Comparison of ENCODE assay signal across 10 mouse cellular contexts in genomic region chr5:115215273-115216185, GRCm38 (mm10). TPM values are rescaled to one million over a fixed set of nuclear protein-coding genes. Genes with fewer than 3 reads are reported as not detected.
DNase-seq lines count a peak whose midpoint lies in the region; ATAC-seq lines count a peak whose summit lies in the region.
"Had no signal": no experiment of that assay in that cellular context is flagged by ENCODE, and none has a peak within 500 bp of the region (broad histone marks: within the 10 kb centered on the region; RNA-seq: fewer than 3 reads in every experiment).

No protein-coding gene starts in this region.

- no peak overlapping the region for H3K27ac ChIP-seq in heart, embryonic 14.5 days (replicated peaks in 1 of 2; ENCODE audit: control insufficient read depth in 1 of 2, insufficient read depth in 1 of 2, low read depth in 2 of 2, low read length in 2 of 2)
- H3K27ac ChIP-seq in embryonic facial prominence, embryonic 10.5 days (replicated peaks), result peak overlapping the region; percentile 84
- peak overlapping the region; percentile 80 for H3K27ac ChIP-seq in hindbrain, embryonic 10.5 days
- H3K27ac ChIP-seq in midbrain, embryonic 13.5 days, result 0 out of 2 replicates have a peak overlapping the region, but pooled peaks have one; percentile 25

- H3K4me2 ChIP-seq in heart, embryonic 14.5 days (ENCODE audit: low read length), result peak overlapping the region; percentile 77
- peak overlapping the region; percentile 72 for H3K4me2 ChIP-seq in midbrain, embryonic 13.5 days (replicated peaks)

- 21% methylated on average over 27 of the region's 27 CpGs for WGBS in heart, embryonic 14.5 days
- WGBS in embryonic facial prominence, embryonic 10.5 days, result 12% methylated on average over 27 of the region's 27 CpGs
- 10% methylated on average over 27 of the region's 27 CpGs for WGBS in hindbrain, embryonic 10.5 days
- 11% methylated on average over 27 of the region's 27 CpGs for WGBS in midbrain, embryonic 13.5 days

- ATAC-seq in heart, embryonic 14.5 days (ENCODE audit: insufficient number of reproducible peaks, insufficient read depth, low FRiP score, low read depth), result no peak
- peak; percentile 69 for ATAC-seq in midbrain, embryonic 13.5 days

- H3K27me3 ChIP-seq in heart, embryonic 14.5 days (ENCODE audit: control insufficient read depth, insufficient read depth, low read length), result peaks cover 15% of the 10 kb centered on the region
- H3K27me3 ChIP-seq in embryonic facial prominence, embryonic 10.5 days (replicated peaks; ENCODE audit: low read depth, poor library complexity, severe bottlenecking), result peaks cover 61% of the 10 kb centered on the region
- peaks cover 70% of the 10 kb centered on the region for H3K27me3 ChIP-seq in hindbrain, embryonic 10.5 days (ENCODE audit: insufficient read depth, poor library complexity, severe bottlenecking)
- H3K27me3 ChIP-seq in midbrain, embryonic 13.5 days, result peaks cover 15% of the 10 kb centered on the region; the same call in 1 of the 2 replicates

- no peaks in the 10 kb centered on the region for H3K36me3 ChIP-seq in heart, embryonic 14.5 days (ENCODE audit: control insufficient read depth, insufficient read depth, low read length)
- no peaks in the 10 kb centered on the region for H3K36me3 ChIP-seq in embryonic facial prominence, embryonic 10.5 days (replicated peaks)
- no peaks in the 10 kb centered on the region for H3K36me3 ChIP-seq in hindbrain, embryonic 10.5 days
- no peaks in the 10 kb centered on the region for H3K36me3 ChIP-seq in midbrain, embryonic 13.5 days

- peaks cover 4 to 5% of the 10 kb centered on the region in 2 experiments; a peak in 1 of 4 replicates for H3K4me1 ChIP-seq in heart, embryonic 14.5 days (ENCODE audit: control insufficient read depth in 2 of 2, insufficient read depth in 2 of 2, low read length in 2 of 2)
- H3K4me1 ChIP-seq in embryonic facial prominence, embryonic 10.5 days, result peaks cover 16% of the 10 kb centered on the region
- peaks cover 14% of the 10 kb centered on the region for H3K4me1 ChIP-seq in hindbrain, embryonic 10.5 days (replicated peaks)
- H3K4me1 ChIP-seq in midbrain, embryonic 13.5 days (replicated peaks), result peaks cover 8% of the 10 kb centered on the region; the same call in 1 of the 2 replicates

- H3K4me3 ChIP-seq in heart, embryonic 14.5 days (ENCODE audit: control insufficient read depth in 1 of 2, insufficient read depth in 1 of 2, low read depth in 1 of 2, low read length in 2 of 2), result peak overlapping the region; percentile 40 to 47
- peak overlapping the region; percentile 61 for H3K4me3 ChIP-seq in embryonic facial prominence, embryonic 10.5 days
- peak overlapping the region; percentile 55 for H3K4me3 ChIP-seq in hindbrain, embryonic 10.5 days
- H3K4me3 ChIP-seq in midbrain, embryonic 13.5 days (replicated peaks), result peak overlapping the region; percentile 46

- peak overlapping the region; percentile 63 for H3K9ac ChIP-seq in heart, embryonic 14.5 days (ENCODE audit: low read length)
- peak overlapping the region; percentile 76 for H3K9ac ChIP-seq in midbrain, embryonic 13.5 days (replicated peaks)

- DNase-seq in heart, adult 18-20 months, result no peak
- peak; percentile 30 for DNase-seq in embryonic facial prominence, embryonic 10.5 days (ENCODE audit: low spot score)
- peak; percentile 36 for DNase-seq in hindbrain, embryonic 10.5 days (ENCODE audit: low spot score)
- no peak for DNase-seq in adrenal gland, adult (ENCODE audit: inconsistent age in 2 of 2, low spot score in 1 of 2)
- no peak for DNase-seq in layer of hippocampus, postnatal 36 days
- no peak for DNase-seq in layer of hippocampus, adult 18-20 months (ENCODE audit: low spot score in 2 of 2)
- DNase-seq: kidney, postnatal 14 days had no signal

- H3K9me3 ChIP-seq in heart, embryonic 14.5 days (ENCODE audit: control insufficient read depth, low read length), result no peaks in the 10 kb centered on the region
- 0 out of 2 replicates have a peak, but pooled peaks cover 3% of the 10 kb centered on the region for H3K9me3 ChIP-seq in embryonic facial prominence, embryonic 10.5 days
- H3K9me3 ChIP-seq in hindbrain, embryonic 10.5 days, result no peaks in the 10 kb centered on the region
- no peaks in the 10 kb centered on the region for H3K9me3 ChIP-seq in midbrain, embryonic 13.5 days

RNA-seq across cellular contexts. Expression of gene Pop5, which starts 20.1 kb away (rescaled TPM):
- polyA plus RNA-seq in heart, embryonic 14.5 days (2014; fragmentation: Nextera tagmentation; extraction: Ambion mirVana), result 62.8 and 66.7 TPM in 2 replicates
- 10 to 100 TPM; 35.6 to 37.4 TPM for total RNA-seq in heart, adult 18-20 months (2021)
- polyA plus RNA-seq in embryonic facial prominence, embryonic 10.5 days (2016; fragmentation: Nextera tagmentation; extraction: Ambion mirVana), result 114 and 122 TPM in 2 replicates
- polyA plus RNA-seq in hindbrain, embryonic 10.5 days (2016; fragmentation: Nextera tagmentation; extraction: Ambion mirVana), result 104 and 114 TPM in 2 replicates
- 87.7 and 110 TPM in 2 replicates for polyA plus RNA-seq in midbrain, embryonic 13.5 days (2015; fragmentation: Nextera tagmentation; extraction: Ambion mirVana)
- total RNA-seq in layer of hippocampus, postnatal 36 days (2021), result 100 to 1,000 TPM; 117 to 122 TPM
- total RNA-seq in layer of hippocampus, adult 18-20 months (2021), result 100 to 1,000 TPM; 105 to 112 TPM

RNA-seq across cellular contexts. Expression of gene Cabp1, which starts 21.3 kb away (rescaled TPM):
- 0.77 and 0.98 TPM in 2 replicates for polyA plus RNA-seq in heart, embryonic 14.5 days (2014; fragmentation: Nextera tagmentation; extraction: Ambion mirVana)
- 1 to 10 TPM; 1.8 to 2.0 TPM for total RNA-seq in heart, adult 18-20 months (2021)
- 1.3 and 1.4 TPM in 2 replicates for polyA plus RNA-seq in embryonic facial prominence, embryonic 10.5 days (2016; fragmentation: Nextera tagmentation; extraction: Ambion mirVana)
- 2.3 and 6.1 TPM in 2 replicates for polyA plus RNA-seq in hindbrain, embryonic 10.5 days (2016; fragmentation: Nextera tagmentation; extraction: Ambion mirVana)
- polyA plus RNA-seq in midbrain, embryonic 13.5 days (2015; fragmentation: Nextera tagmentation; extraction: Ambion mirVana), result 2.0 and 2.7 TPM in 2 replicates
- 100 to 1,000 TPM; 122 to 139 TPM for total RNA-seq in layer of hippocampus, postnatal 36 days (2021)
- total RNA-seq in layer of hippocampus, adult 18-20 months (2021), result 100 to 1,000 TPM; 122 to 123 TPM
- total RNA-seq: megakaryocyte progenitor cell, adult 5-6 weeks had no signal

RNA-seq across cellular contexts. Expression of gene Rnf10, which starts 57.2 kb away (rescaled TPM):
- polyA plus RNA-seq in heart, embryonic 14.5 days (2014; fragmentation: Nextera tagmentation; extraction: Ambion mirVana), result 77.1 and 83.9 TPM in 2 replicates
- total RNA-seq in heart, adult 18-20 months (2021), result 100 to 1,000 TPM; 373 to 434 TPM
- polyA plus RNA-seq in embryonic facial prominence, embryonic 10.5 days (2016; fragmentation: Nextera tagmentation; extraction: Ambion mirVana), result 129 and 138 TPM in 2 replicates
- 132 and 172 TPM in 2 replicates for polyA plus RNA-seq in hindbrain, embryonic 10.5 days (2016; fragmentation: Nextera tagmentation; extraction: Ambion mirVana)
- 146 and 160 TPM in 2 replicates for polyA plus RNA-seq in midbrain, embryonic 13.5 days (2015; fragmentation: Nextera tagmentation; extraction: Ambion mirVana)
- total RNA-seq in layer of hippocampus, postnatal 36 days (2021), result 100 to 1,000 TPM; 238 to 245 TPM
- 100 to 1,000 TPM; 240 to 249 TPM for total RNA-seq in layer of hippocampus, adult 18-20 months (2021)

RNA-seq across cellular contexts. Expression of gene Mlec, which starts 57.5 kb away (rescaled TPM):
- 53.6 and 57.8 TPM in 2 replicates for polyA plus RNA-seq in heart, embryonic 14.5 days (2014; fragmentation: Nextera tagmentation; extraction: Ambion mirVana)
- 10 to 100 TPM; 81.5 to 82.4 TPM for total RNA-seq in heart, adult 18-20 months (2021)
- polyA plus RNA-seq in embryonic facial prominence, embryonic 10.5 days (2016; fragmentation: Nextera tagmentation; extraction: Ambion mirVana), result 73.6 and 80.6 TPM in 2 replicates
- polyA plus RNA-seq in hindbrain, embryonic 10.5 days (2016; fragmentation: Nextera tagmentation; extraction: Ambion mirVana), result 59.5 and 71.1 TPM in 2 replicates
- 21.1 and 25.3 TPM in 2 replicates for polyA plus RNA-seq in midbrain, embryonic 13.5 days (2015; fragmentation: Nextera tagmentation; extraction: Ambion mirVana)
- total RNA-seq in layer of hippocampus, postnatal 36 days (2021), result 10 to 100 TPM; 92.7 to 96.4 TPM
- total RNA-seq in layer of hippocampus, adult 18-20 months (2021), result 10 to 100 TPM; 92.5 to 95.1 TPM

Comparison
In these comparisons a context has a peak if more than half of its experiments do, and no peak if none do; other contexts are left out.
1. H3K27ac ChIP-seq: peak in embryonic facial prominence, embryonic 10.5 days (single experiment), hindbrain, embryonic 10.5 days (single experiment) and midbrain, embryonic 13.5 days (single experiment); none in heart, embryonic 14.5 days (0 of 2).
2. DNase-seq: peak in embryonic facial prominence, embryonic 10.5 days (single experiment) and hindbrain, embryonic 10.5 days (single experiment); none in heart, adult 18-20 months (0 of 2), adrenal gland, adult (0 of 2), layer of hippocampus, postnatal 36 days (0 of 2) and layer of hippocampus, adult 18-20 months (0 of 2).
3. Peak in every context shown above with its lines, with median percentiles within 50 percentile points of each other: H3K4me3 ChIP-seq.